Mouse (Mus musculus): ENCODE measurements around the gene Dnah9.

DNA sequence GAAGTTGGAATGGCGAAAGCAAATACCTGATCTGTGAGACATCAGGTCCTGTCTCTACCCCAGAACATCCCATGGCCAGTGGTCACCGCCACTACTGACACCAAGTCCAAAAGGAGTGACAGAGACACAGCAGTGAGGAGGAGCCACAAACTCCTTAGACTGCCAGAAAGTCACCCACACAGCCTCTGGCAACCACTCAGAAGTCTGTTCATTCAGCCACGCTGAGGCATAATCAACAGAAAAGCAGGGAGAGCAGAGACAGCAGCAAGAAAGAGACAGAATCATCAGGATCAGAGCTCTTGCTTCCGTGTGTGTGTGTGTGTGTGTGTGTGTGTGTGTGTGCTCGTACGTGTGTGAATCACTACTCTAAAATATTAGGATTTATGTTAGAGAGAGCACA lies 33.5 kb downstream of the Dnah9 start:
- TF ChIP-seq POLR2A (IDR thresholded peaks at IDR 0.05; ENCODE audit: insufficient read depth, low read length) (no peak), CTCF (IDR thresholded peaks at IDR 0.05; ENCODE audit: low read depth, low read length) (no peak)

All from ES-Bruce4 (cell line).